Mouse (Mus musculus) ES-E14 (cell line): ENCODE data around the gene Sema6d. TPM values are rescaled to one million over a fixed set of nuclear protein-coding genes. Genes with fewer than 3 reads are reported as not detected.
"Not testable (repeated sequence)": the region's sequence is repeated elsewhere in the genome, so short reads cannot be mapped to it uniquely, and the experiment has no call there.

ENCODE experiments used
- DNase-seq: peaks from one replicate; pipeline ENCODE4 v3.0.0-alpha.2; 2013; ENCODE audit warnings: low read depth, low spot score
- H3K27ac ChIP-seq: 2 replicates; pipeline ENCODE4 v1.5.1; 2012; ENCODE audit warnings: low read depth, mild to moderate bottlenecking, low read length, moderate library complexity, mixed read lengths; ENCODE audit not compliant: poor library complexity, insufficient read depth, severe bottlenecking
- H3K36me3 ChIP-seq: 2 replicates; pipeline ENCODE4 v1.6.1; 2012; ENCODE audit warnings: mild to moderate bottlenecking, low read length, moderate library complexity, mixed read lengths; ENCODE audit not compliant: control insufficient read depth, poor library complexity, insufficient read depth, severe bottlenecking
- H3K4me1 ChIP-seq, 2 experiments: fragments of 150-350 bp in 1 of 2; sonication (generic) in 1 of 2; 2 replicates each; pipeline ENCODE4 v1.6.1; 2012; ENCODE audit warnings: low read length in 2 of 2, mild to moderate bottlenecking in 1 of 2, mixed read lengths in 1 of 2; ENCODE audit not compliant: control insufficient read depth in 2 of 2, insufficient read depth in 2 of 2, poor library complexity in 1 of 2
- H3K4me3 ChIP-seq, 2 experiments: fragments of 150-350 bp in 1 of 2; sonication (generic) in 1 of 2; 2 replicates each; pipeline ENCODE4 v1.5.1; 2012; ENCODE audit warnings: low read length in 2 of 2, low read depth in 1 of 2, mild to moderate bottlenecking in 1 of 2, mixed read lengths in 1 of 2; ENCODE audit not compliant: insufficient read depth in 1 of 2, poor library complexity in 1 of 2, severe bottlenecking in 1 of 2
- H3K9ac ChIP-seq: 2 replicates; pipeline ENCODE4 v1.6.1; 2012; ENCODE audit warnings: low read depth, mild to moderate bottlenecking, low read length, mixed read lengths; ENCODE audit not compliant: poor library complexity, insufficient read depth, severe bottlenecking
- H3K9me3 ChIP-seq: fragments of 150-350 bp; sonication (generic); 2 replicates; pipeline ENCODE4 v1.6.1; 2012; ENCODE audit warnings: low read depth, mild to moderate bottlenecking, low read length; ENCODE audit not compliant: control insufficient read depth, insufficient read depth
- CHD2 ChIP-seq: IDR thresholded peaks from 2 replicates; pipeline ENCODE4 v1.6.1; 2014; ENCODE audit warnings: mild to moderate bottlenecking, low read depth, low read length, inconsistent platforms
- HCFC1 ChIP-seq: IDR thresholded peaks from 2 replicates; pipeline ENCODE4 v1.6.1; 2012; ENCODE audit warnings: low read length, inconsistent platforms, borderline replicate concordance; ENCODE audit not compliant: insufficient read depth
- MAFK ChIP-seq: IDR thresholded peaks from 2 replicates; pipeline ENCODE4 v1.6.1; 2014; ENCODE audit warnings: mild to moderate bottlenecking, low read depth, low read length, inconsistent platforms; ENCODE audit not compliant: insufficient read depth
- ZC3H11A ChIP-seq: IDR thresholded peaks from 2 replicates; pipeline ENCODE4 v1.6.1; 2012; ENCODE audit warnings: low read depth, mild to moderate bottlenecking, inconsistent platforms, low read length, borderline replicate concordance
- ZNF384 ChIP-seq: IDR thresholded peaks from 2 replicates; pipeline ENCODE4 v1.6.1; 2012; ENCODE audit warnings: low read depth, low read length, inconsistent platforms
- in situ Hi-C, 2 experiments: fragments of 600-800 bp; cut with MboI; formaldehyde crosslinking; loops; one replicate each; pipeline ENCODE4 v1.15.1; 2025; ENCODE audit warnings: low sequenced_read_pairs in 2 of 2, inconsistent platforms in 1 of 2; ENCODE audit not compliant: unreplicated experiment in 2 of 2
- total RNA-seq: library from RNA; depleted of rRNA; stranded (reverse); fragments of 300-350 nt; gene quantifications from 2 replicates; pipeline ENCODE4 v1.2.3, GENCODE M21; 2012

Sema6d gene
- total RNA-seq, 1 experiment = 0.54 TPM

DNA sequence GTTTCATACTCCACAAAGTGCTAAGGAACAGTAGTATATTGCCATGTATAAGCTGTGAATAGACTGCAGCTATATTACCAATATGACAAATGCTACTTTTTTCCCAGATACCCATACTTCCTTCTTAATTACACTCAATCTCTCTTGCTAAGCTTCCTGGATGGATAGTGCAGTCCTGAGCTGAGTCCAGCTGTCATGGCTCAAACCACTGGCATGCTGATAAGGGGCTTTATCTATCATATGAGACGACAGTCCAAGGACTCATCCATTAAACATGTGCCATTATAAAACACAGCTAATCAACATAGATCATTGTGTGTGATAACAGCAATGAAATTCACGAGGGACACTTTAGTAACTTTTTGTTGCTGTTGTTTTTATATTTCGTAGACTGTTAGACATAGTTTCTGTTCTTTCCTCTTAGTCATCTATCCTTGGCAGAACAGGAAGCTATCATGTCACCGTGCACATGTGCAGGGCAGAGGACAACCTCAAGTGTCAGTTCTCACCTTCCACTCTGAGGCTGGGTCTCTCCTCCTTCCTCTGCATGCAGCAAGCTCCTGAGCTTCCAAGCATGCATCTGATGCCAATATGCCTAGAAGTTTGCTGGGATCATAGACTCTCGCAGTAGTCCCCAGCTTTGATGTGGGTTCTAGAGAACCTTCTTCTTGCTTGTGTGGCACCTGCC lies 232.9 kb downstream of the Sema6d start:
- H3K9me3 ChIP-seq = no peaks in the 10 kb centered on the region
- no peaks in the 10 kb centered on the region for H3K4me1 ChIP-seq
- in situ Hi-C loops = no loop called here
- H3K4me3 ChIP-seq = no peak overlapping the region
- H3K9ac ChIP-seq = no peak overlapping the region
- no peaks in the 10 kb centered on the region for H3K36me3 ChIP-seq
- DNase-seq = no peak
- TF ChIP-seq HCFC1 (no peak), MAFK (no peak), CHD2 (no peak), ZNF384 (no peak), ZC3H11A (no peak)
- H3K27ac ChIP-seq = no peak overlapping the region

DNA sequence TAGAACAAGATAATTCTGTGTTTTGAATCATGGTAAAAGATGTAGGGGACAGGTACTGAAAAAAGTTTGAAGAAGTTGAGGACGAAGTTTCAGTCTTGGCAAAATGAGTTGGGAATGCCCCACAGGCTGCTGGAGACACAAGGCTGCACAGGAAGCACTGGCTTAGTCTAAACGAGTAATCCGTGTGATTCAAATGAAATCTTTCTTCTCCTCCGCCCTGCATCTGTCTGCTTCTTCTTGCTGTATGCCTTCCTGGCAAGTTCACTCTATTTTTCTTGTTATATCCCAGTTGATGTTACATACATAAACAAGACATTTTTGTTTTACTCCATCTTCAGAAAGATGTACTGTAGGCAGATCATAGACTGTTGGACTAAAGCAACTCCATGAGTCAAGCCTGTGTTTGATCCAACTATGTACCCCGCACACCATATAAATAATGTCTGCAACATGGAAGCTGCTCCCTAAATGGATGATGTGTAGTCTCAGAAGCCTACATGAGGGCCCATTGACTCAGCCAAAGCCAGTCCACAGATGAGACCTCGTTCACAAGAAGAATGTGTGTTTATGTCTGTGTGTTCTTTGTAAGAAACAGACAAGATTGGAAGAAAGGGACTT lies 234.4 kb downstream of the Sema6d start:
- Histone ChIP-seq H3K36me3 (no peaks in the 10 kb centered on the region), H3K27ac (no peak overlapping the region), H3K4me3 (no peak overlapping the region), H3K4me1 (no peaks in the 10 kb centered on the region), H3K9ac (no peak overlapping the region), H3K9me3 (no peaks in the 10 kb centered on the region)
- no peak for TF ChIP-seq CHD2
- TF ChIP-seq MAFK = no peak
- no peak for TF ChIP-seq ZC3H11A
- no peak for TF ChIP-seq HCFC1
- TF ChIP-seq ZNF384 = no peak
- DNase-seq = no peak
- in situ Hi-C loops = no loop called here

DNA sequence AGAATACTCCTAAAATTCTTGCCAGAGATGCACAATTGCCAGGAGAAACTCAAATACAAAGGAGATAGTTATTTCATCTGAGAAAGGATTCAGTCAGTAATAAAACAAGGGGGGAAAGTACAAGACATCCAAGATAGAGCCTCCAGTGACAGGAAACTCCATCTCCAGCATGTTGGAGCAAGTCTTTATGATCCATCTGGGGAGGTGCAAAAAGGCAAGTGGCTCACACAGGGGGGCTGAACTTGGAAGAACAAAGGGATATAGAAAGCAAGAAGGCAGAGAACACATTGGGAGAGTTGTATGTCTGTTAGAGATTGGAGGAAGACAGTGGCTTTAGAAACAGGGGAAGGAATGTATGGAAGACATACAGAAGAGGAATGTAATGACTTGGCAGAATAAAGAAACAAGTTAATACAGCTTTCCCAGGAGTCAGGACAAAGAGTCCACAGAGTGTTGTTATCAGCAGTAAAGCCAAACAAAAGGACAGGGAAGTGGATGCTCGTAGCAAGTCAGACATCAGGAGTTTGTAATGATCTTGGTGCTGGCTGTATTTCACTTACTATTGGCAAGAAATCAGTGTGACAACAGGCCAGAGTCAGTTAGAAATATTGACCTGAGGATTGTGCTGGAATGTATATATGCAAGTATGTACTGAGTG lies 239.8 kb downstream of the Sema6d start:
- Histone ChIP-seq H3K9me3 (no peaks in the 10 kb centered on the region), H3K36me3 (no peaks in the 10 kb centered on the region), H3K9ac (no peak overlapping the region), H3K27ac (no peak overlapping the region), H3K4me3 (no peak overlapping the region), H3K4me1 (no peaks in the 10 kb centered on the region)
- DNase-seq = no peak
- in situ Hi-C loops = no loop called here
- TF ChIP-seq MAFK (no peak), ZC3H11A (no peak), HCFC1 (no peak), ZNF384 (no peak), CHD2 (no peak)

DNA sequence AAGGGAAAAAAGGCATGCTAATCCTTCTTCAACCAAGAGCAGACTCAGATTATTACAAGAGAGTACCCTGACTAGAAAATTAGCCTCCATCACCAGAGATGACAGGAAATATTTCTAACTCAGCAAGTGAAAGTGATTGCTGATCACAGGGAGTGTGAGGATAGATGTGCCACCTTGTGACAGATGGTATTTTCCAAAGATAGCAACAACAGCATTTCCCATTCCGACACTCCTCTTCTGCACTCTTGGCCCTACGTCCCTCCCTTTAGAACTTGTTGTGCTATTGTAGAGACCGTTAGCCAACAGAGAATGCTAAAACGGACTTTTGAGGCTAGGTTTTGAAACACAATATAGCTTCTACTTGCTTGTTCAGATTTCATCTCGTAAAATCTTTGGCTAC lies 243.1 kb downstream of the Sema6d start:
- Histone ChIP-seq H3K4me3 (no peak overlapping the region), H3K9me3 (no peaks in the 10 kb centered on the region), H3K4me1 (no peaks in the 10 kb centered on the region), H3K36me3 (no peaks in the 10 kb centered on the region), H3K27ac (no peak overlapping the region), H3K9ac (no peak overlapping the region)
- TF ChIP-seq HCFC1 (no peak), ZC3H11A (no peak), MAFK (no peak), CHD2 (no peak), ZNF384 (no peak)
- in situ Hi-C loops = no loop called here
- DNase-seq = no peak

DNA sequence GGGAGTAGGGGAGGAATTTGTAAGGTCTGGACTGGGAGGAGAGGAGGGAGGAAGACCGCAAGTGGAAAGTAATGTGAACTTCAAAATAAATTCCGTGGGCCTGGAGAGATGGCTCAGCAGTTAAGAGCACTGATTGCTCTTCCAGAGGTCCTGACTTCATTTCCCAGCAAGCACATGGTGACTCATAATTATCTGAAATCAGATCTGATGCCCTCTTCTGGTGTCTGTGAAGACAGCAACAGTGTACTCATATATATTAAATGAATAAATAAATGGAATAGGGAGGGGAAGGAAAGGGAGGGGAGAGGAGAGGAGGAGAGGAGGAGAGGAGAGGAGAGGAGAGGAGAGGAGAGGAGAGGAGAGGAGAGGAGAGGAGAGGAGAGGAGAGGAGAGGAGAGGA lies 244.9 kb downstream of the Sema6d start:
- H3K9ac ChIP-seq, H3K4me3 ChIP-seq, DNase-seq, in situ Hi-C loops, H3K9me3 ChIP-seq, H3K36me3 ChIP-seq, H3K4me1 ChIP-seq, H3K27ac ChIP-seq: not testable (repeated sequence)
